Mouse (Mus musculus): ENCODE data around the gene Ica1. TPM values are rescaled to one million over a fixed set of nuclear protein-coding genes. Genes with fewer than 3 reads are reported as not detected.

Ica1 gene
- total and polyA plus RNA-seq, 3 experiments, result 3.9 to 7.8 (median 7.0) TPM

- WGBS, result 89% methylated on average over 5 of the region's 5 CpGs
Observed at GRCm38 (mm10) chr6:8754486-8754885, 23.8 kb downstream of the Ica1 start.

GRCm38 (mm10) chr6:8753723-8754036, 24.6 kb downstream of the Ica1 start:
- WGBS, result 100% methylated on average over 2 of the region's 2 CpGs
- no peak overlapping the region for H3K9ac ChIP-seq (ENCODE audit: low read depth, low read length)
- intact Hi-C loops (cut with DNase I), result no loop called here
- H3K79me2 ChIP-seq (replicated peaks; ENCODE audit: control insufficient read depth, insufficient read depth, low read length), result no peaks in the 10 kb centered on the region
- no peak overlapping the region for H3K27ac ChIP-seq
- no peaks in the 10 kb centered on the region for H3K36me3 ChIP-seq (ENCODE audit: control insufficient read depth, insufficient read depth, low read length)
- H3K4me1 ChIP-seq (ENCODE audit: control insufficient read depth, insufficient read depth, low read length), result no peaks in the 10 kb centered on the region
- no peak overlapping the region for H3K4me3 ChIP-seq
- H3K27me3 ChIP-seq (ENCODE audit: control insufficient read depth, insufficient read depth, low read length), result no peaks in the 10 kb centered on the region
- TF ChIP-seq EP300 (IDR thresholded peaks at IDR 0.05; ENCODE audit: insufficient read depth, low read depth, low read length), result no peak
- no peak for TF ChIP-seq POLR2A (IDR thresholded peaks at IDR 0.05; ENCODE audit: insufficient read depth, low read depth, low read length)
- no peak for TF ChIP-seq CTCF (IDR thresholded peaks at IDR 0.05)
- DNase-seq, result no peak

More at GRCm38 (mm10) chr6:8754486-8754885, 23.8 kb downstream of the Ica1 start:
- H3K36me3 ChIP-seq (ENCODE audit: control insufficient read depth, insufficient read depth, low read length), result no peaks in the 10 kb centered on the region
- no peak for DNase-seq
- intact Hi-C loops (cut with DNase I), result no loop called here
- H3K4me1 ChIP-seq (ENCODE audit: control insufficient read depth, insufficient read depth, low read length), result no peaks in the 10 kb centered on the region
- no peak overlapping the region for H3K4me3 ChIP-seq
- no peak overlapping the region for H3K9ac ChIP-seq (ENCODE audit: low read depth, low read length)
- no peaks in the 10 kb centered on the region for H3K27me3 ChIP-seq (ENCODE audit: control insufficient read depth, insufficient read depth, low read length)
- no peaks in the 10 kb centered on the region for H3K79me2 ChIP-seq (replicated peaks; ENCODE audit: control insufficient read depth, insufficient read depth, low read length)
- no peak for TF ChIP-seq CTCF (IDR thresholded peaks at IDR 0.05)
- TF ChIP-seq POLR2A (IDR thresholded peaks at IDR 0.05; ENCODE audit: insufficient read depth, low read depth, low read length), result no peak
- TF ChIP-seq EP300 (IDR thresholded peaks at IDR 0.05; ENCODE audit: insufficient read depth, low read depth, low read length), result no peak
- H3K27ac ChIP-seq, result no peak overlapping the region

- Histone ChIP-seq H3K79me2 (replicated peaks; ENCODE audit: control insufficient read depth, insufficient read depth, low read length) (no peaks in the 10 kb centered on the region), H3K36me3 (ENCODE audit: control insufficient read depth, insufficient read depth, low read length) (no peaks in the 10 kb centered on the region), H3K27me3 (ENCODE audit: control insufficient read depth, insufficient read depth, low read length) (no peaks in the 10 kb centered on the region), H3K4me1 (ENCODE audit: control insufficient read depth, insufficient read depth, low read length) (no peaks in the 10 kb centered on the region), H3K4me3 (no peak overlapping the region), H3K27ac (no peak overlapping the region), H3K9ac (ENCODE audit: low read depth, low read length) (no peak overlapping the region)
- 91% methylated on average over 6 of the region's 6 CpGs for WGBS
- TF ChIP-seq EP300 (IDR thresholded peaks at IDR 0.05; ENCODE audit: insufficient read depth, low read depth, low read length) (no peak), CTCF (IDR thresholded peaks at IDR 0.05) (no peak), POLR2A (IDR thresholded peaks at IDR 0.05; ENCODE audit: insufficient read depth, low read depth, low read length) (no peak)
- intact Hi-C loops (cut with DNase I), result no loop called here
- DNase-seq, result no peak
Observed at GRCm38 (mm10) chr6:8752984-8753722, 25.1 kb downstream of the Ica1 start.

GRCm38 (mm10) chr6:8744886-8745285, 33.4 kb downstream of the Ica1 start:
- 70% methylated on average over 7 of the region's 7 CpGs for WGBS
- no peak overlapping the region for H3K4me3 ChIP-seq
- DNase-seq, result no peak
- H3K27me3 ChIP-seq (ENCODE audit: control insufficient read depth, insufficient read depth, low read length), result no peaks in the 10 kb centered on the region
- no peaks in the 10 kb centered on the region for H3K79me2 ChIP-seq (replicated peaks; ENCODE audit: control insufficient read depth, insufficient read depth, low read length)
- no peaks in the 10 kb centered on the region for H3K36me3 ChIP-seq (ENCODE audit: control insufficient read depth, insufficient read depth, low read length)
- H3K9ac ChIP-seq (ENCODE audit: low read depth, low read length), result no peak overlapping the region
- intact Hi-C loops (cut with DNase I), result no loop called here
- H3K4me1 ChIP-seq (ENCODE audit: control insufficient read depth, insufficient read depth, low read length), result no peaks in the 10 kb centered on the region
- no peak for TF ChIP-seq EP300 (IDR thresholded peaks at IDR 0.05; ENCODE audit: insufficient read depth, low read depth, low read length)
- H3K27ac ChIP-seq, result no peak overlapping the region

GRCm38 (mm10) chr6:8744273-8744785, 34.0 kb downstream of the Ica1 start:
- no peak overlapping the region for H3K27ac ChIP-seq
- TF ChIP-seq CTCF (IDR thresholded peaks at IDR 0.05) (no peak), EP300 (IDR thresholded peaks at IDR 0.05; ENCODE audit: insufficient read depth, low read depth, low read length) (no peak), POLR2A (IDR thresholded peaks at IDR 0.05; ENCODE audit: insufficient read depth, low read depth, low read length) (no peak)
- 94% methylated on average over 4 of the region's 4 CpGs for WGBS

GRCm38 (mm10) chr6:8742449-8742848, 35.8 kb downstream of the Ica1 start:
- DNase-seq, result no peak
- no peaks in the 10 kb centered on the region for H3K79me2 ChIP-seq (replicated peaks; ENCODE audit: control insufficient read depth, insufficient read depth, low read length)
- no peak overlapping the region for H3K9ac ChIP-seq (ENCODE audit: low read depth, low read length)
- 70% methylated on average over 3 of the region's 3 CpGs for WGBS
- no peak for TF ChIP-seq CTCF (IDR thresholded peaks at IDR 0.05)
- no peak for TF ChIP-seq POLR2A (IDR thresholded peaks at IDR 0.05; ENCODE audit: insufficient read depth, low read depth, low read length)
- no peak for TF ChIP-seq EP300 (IDR thresholded peaks at IDR 0.05; ENCODE audit: insufficient read depth, low read depth, low read length)
- H3K27me3 ChIP-seq (ENCODE audit: control insufficient read depth, insufficient read depth, low read length), result no peaks in the 10 kb centered on the region
- intact Hi-C loops (cut with DNase I), result no loop called here
- no peaks in the 10 kb centered on the region for H3K4me1 ChIP-seq (ENCODE audit: control insufficient read depth, insufficient read depth, low read length)
- no peak overlapping the region for H3K27ac ChIP-seq
- no peaks in the 10 kb centered on the region for H3K36me3 ChIP-seq (ENCODE audit: control insufficient read depth, insufficient read depth, low read length)
- no peak overlapping the region for H3K4me3 ChIP-seq

More at GRCm38 (mm10) chr6:8744273-8744785, 34.0 kb downstream of the Ica1 start:
- intact Hi-C loops (cut with DNase I), result no loop called here
- H3K4me3 ChIP-seq, result no peak overlapping the region
- H3K36me3 ChIP-seq (ENCODE audit: control insufficient read depth, insufficient read depth, low read length), result no peaks in the 10 kb centered on the region
- no peak for DNase-seq
- H3K79me2 ChIP-seq (replicated peaks; ENCODE audit: control insufficient read depth, insufficient read depth, low read length), result no peaks in the 10 kb centered on the region
- H3K9ac ChIP-seq (ENCODE audit: low read depth, low read length), result no peak overlapping the region
- no peaks in the 10 kb centered on the region for H3K4me1 ChIP-seq (ENCODE audit: control insufficient read depth, insufficient read depth, low read length)
- no peaks in the 10 kb centered on the region for H3K27me3 ChIP-seq (ENCODE audit: control insufficient read depth, insufficient read depth, low read length)

Data from heart, adult 2 months (tissue).